Mouse (Mus musculus) cerebellum, adult 11-12 months (tissue): ENCODE results near the gene Golga7b.

ENCODE experiments used
- DNase-seq: peaks from one replicate; pipeline ENCODE4 v3.0.0; 2022

The Golga7b gene

DNA sequence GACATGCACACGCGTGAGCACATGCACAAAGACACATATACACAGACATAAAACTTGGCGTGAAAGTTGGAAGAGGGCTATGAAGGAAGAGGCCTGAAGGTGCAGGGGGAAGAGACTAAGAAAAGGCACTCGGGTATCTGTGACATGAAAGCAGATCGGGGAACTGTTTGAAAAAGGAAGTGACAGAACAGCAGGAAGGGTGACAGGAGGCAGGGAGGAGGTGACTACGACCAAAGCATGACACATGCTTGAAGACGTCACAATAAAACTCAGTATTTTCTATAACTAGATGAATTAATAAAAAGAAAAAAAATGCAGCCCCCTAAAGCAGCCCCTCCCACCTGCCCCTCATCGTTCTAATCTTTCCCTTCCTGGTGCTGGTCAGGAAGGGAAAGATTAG, 58.4 kb downstream of the Golga7b start:
- no peak for DNase-seq

DNA sequence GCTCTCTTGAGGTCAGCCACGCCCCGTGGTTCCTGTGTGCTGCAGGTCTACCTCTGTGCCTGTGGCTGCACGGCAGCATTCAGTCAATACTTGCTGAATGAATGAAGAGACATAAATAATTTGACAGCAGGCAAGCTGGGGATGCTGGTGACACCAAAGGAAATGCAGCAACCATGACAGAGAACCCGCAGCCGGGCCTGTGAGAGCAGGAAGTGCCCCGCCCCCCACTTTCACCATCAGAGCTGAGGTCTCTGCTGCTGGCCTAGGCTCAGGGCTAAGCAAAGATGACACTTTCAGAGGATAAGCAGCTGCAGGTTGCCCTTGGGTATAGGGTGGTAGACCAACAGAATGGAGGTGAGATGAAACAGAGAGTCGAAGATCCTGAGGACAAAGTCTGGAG, 58.8 kb downstream of the Golga7b start:
- no peak for DNase-seq

DNA sequence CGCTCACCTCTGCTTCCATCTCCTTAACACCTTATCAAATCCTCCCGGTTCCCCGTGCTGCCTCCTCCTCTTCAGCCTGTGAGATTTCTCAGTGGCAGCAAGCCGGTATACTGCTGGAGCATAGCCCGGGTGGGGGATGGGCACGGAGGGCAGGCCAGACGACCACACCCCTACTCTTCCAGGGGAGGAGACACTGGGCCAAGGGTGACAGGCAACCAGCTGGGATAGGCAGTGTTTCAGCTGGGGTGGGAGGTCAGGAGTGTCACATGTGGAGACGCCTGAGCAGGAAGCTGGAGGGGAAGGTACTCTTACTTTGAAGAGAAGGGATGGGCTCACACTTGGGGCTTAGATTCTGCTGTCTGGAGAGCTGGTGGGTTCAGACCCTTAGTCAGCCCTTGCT, 59.6 kb downstream of the Golga7b start:
- DNase-seq, result no peak

DNA sequence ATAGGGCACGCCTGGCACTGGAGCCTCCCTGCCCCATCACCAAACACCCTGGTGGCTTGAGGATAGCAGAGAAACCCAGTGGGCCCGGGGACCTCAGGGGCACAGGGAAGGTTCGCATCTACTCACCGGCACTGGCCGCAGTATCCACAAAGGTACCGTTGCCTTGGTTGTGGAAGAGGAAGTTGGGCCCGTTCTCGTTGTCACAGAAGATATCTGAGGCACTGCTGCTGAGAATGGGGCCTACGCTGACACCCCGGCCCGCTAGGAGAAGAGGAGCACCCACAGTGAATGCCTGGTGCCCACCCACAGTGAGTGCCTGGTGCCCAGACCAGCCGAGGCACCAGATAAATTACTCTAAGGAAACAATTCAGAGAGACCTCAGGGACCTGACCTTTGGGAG, 61.6 kb downstream of the Golga7b start:
- no peak for DNase-seq

DNA sequence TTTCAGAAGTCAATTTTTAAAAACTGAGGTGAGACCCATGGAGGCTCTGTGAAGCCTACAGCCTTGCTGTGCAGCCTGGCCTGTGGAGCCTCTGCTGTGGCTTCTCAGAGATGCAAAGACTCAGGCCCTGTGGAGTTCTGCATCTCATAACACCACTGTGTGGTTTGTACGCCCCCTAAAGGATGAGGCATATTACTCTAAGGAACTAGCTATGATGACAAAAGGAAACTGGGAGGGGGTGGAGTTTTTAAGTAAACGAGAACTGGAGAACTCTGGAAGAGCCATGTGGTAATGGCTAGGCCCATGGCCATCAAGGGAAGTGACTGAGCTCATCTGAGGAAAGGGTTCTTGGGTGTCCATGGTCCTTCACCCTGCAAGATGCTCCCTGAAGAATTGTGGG, 64.0 kb downstream of the Golga7b start:
- no peak for DNase-seq

DNA sequence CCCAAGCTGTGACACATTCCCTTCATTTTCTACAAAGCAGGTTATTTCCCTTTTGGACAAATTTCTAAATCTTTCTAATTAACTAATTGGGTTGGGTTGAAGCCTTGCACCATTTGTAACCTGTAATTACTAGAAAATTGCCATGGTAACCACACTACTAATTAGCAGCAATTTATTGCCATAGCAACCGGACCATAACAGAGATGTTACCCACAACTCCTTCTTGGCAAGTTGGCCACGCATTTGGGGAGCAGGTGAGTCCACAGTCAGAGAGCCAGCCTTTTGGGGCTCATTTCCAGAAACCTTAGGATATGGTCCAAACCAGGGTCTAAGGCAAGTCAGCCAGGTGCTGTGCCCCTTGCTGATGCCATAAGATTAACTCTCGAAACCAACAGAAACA, 64.8 kb downstream of the Golga7b start:
- no peak for DNase-seq

DNA sequence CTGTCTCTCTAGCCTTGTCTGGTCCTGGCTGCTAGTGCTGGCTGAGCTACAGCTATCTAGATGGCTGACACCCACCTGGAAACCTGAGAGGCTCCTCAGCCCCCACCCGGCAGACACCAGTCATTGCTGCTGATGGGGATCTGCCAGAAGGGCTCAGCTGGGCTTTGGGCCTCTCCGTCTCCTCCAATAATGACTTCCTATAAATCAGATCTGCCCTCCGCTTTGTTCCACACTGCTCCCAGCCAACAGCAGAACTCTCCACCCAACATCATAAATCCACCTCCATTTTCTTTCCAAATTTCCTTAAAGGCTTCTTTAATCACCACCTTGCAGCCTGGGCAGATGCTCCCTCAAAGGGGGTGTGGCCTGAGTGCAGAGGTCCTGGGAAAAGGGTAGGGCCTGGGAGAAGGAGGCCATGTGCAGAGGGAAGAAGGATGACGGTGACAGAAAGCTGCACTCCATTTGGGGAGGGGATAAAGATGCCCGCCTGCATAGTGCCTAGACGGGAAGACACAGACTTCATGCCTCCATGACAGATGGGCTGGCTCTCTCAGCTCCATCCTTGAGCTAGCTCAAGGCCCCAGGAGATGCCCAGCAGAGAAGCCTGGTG, 67.8 kb downstream of the Golga7b start:
- no peak for DNase-seq

DNA sequence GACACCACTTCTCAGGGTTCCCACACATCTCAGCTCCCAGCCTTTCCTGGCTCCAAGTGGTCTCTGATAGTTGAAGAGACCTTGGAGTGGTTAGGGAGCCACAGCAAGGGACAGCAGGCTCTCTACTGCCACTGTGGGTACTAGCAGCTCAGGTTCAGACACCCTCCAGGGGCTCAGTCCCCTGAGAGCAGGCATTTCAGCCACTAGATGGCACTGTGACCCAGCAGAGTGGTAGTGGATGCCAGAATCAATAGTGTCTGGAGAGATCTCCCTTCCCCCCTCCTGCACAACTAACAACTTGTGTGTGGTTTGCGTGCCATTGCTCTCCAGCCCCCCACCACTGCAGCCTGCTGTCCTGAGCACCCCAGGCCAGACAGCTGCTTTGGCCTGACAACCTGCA, 68.5 kb downstream of the Golga7b start:
- peak; percentile 52 for DNase-seq

DNA sequence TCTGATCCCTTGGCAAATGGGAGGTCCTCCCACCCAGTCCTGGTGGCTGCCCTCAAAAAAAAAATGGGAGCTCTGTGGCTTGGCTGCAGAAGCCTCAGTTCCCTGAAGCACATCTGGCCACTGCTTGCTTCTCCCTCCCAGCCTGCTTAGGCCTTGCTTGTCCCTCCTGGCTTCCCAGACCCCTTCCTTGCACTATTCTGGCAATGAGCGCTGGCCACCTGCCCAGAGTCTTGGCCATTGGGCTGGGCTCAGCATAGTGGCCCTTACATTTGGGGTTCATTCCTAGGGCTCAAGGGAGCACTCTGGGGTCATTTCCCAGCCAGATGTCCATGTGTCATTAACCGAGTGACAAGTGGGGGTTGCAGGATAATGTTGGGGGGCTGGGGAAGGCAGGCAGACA, 69.2 kb downstream of the Golga7b start:
- DNase-seq, result peak; percentile 28

DNA sequence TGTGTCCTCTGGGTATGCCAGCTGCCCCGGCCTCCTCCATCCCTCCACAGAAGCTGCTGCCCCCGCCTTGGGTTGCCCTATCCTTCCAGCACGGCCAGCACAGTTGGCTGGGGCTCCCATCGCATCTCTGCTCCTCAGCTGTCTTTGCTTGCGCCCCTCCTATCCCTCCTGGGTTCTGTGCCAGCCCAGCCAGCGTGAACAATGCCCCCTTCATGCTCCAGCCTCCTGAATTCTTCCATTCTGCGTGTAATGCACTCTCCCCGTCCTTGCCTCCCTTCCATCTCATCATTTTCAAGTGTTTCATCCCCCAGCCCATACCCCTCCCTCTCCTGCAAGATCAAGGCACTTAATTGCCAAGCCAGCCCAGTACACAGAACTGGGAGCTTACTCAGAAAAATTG, 69.6 kb downstream of the Golga7b start:
- peak; percentile 19 for DNase-seq

DNA sequence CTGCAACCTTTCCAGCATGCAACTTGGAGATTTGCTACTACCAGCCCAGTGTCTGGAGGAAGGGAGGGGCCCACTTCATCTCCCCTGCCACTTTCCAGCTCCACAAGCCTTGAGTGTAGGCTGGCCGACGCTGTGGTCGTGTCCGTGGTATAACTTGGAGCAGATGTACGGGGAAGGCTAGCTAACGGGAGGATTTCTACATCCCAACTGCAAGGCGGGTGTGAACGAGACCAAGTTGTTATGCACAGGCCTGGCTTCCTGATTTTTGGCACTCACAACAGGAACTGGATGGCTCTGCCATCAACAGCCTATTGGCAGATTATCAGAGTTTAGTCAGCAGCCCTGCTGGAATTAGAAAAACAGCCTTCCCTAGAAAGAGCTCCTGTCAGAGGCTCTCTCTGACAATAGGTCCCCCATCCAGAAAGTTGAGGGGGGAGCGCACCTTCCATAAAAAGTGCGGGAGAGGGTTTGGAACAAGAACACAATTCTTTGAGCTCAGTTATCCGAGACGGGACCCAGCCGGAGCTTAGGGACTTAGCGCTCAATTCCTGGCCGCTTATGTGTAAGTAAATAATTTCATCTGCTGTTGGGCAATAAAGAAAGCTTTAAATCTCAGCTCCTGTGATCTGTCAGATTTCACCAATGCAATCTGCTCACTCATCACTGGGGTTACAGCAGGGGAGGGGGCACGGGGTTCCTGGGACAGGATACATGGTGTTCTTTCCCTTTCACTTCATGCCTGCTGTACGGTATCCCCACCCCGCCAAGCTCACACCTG, 70.5 kb downstream of the Golga7b start:
- DNase-seq, result peak; percentile 23
